Mouse (Mus musculus) midbrain, embryonic 15.5 days (tissue): ENCODE data around the gene Hk2. TPM values are rescaled to one million over a fixed set of nuclear protein-coding genes. Genes with fewer than 3 reads are reported as not detected.

ENCODE experiments used
- ATAC-seq: fragments of 200-750 bp; cut with Nextera tagmentation; replicated peaks from 2 replicates; pipeline ENCODE4 v1.8.0; 2017; ENCODE audit warnings: moderate TSS enrichment
- H3K27ac ChIP-seq: fragments of 300-500 bp; sonication (generic); 2 replicates; pipeline ENCODE4 v1.5.1; 2015; ENCODE audit warnings: mild to moderate bottlenecking, inconsistent platforms
- H3K27me3 ChIP-seq: fragments of 300-500 bp; sonication (generic); replicated peaks from 2 replicates; pipeline ENCODE4 v1.6.1; 2015; ENCODE audit warnings: inconsistent platforms
- H3K36me3 ChIP-seq: fragments of 300-500 bp; sonication (generic); replicated peaks from 2 replicates; pipeline ENCODE4 v1.6.1; 2015; ENCODE audit warnings: inconsistent platforms
- H3K4me1 ChIP-seq: fragments of 300-500 bp; sonication (generic); 2 replicates; pipeline ENCODE4 v1.6.1; 2015; ENCODE audit warnings: inconsistent platforms
- H3K4me2 ChIP-seq: fragments of 300-500 bp; sonication (generic); 2 replicates; pipeline ENCODE4 v1.6.1; 2015; ENCODE audit warnings: inconsistent platforms, mild to moderate bottlenecking, moderate library complexity
- H3K4me3 ChIP-seq: fragments of 300-500 bp; sonication (generic); 2 replicates; pipeline ENCODE4 v1.5.1; 2015; ENCODE audit warnings: mild to moderate bottlenecking, inconsistent platforms
- H3K9ac ChIP-seq: fragments of 300-500 bp; sonication (generic); 2 replicates; pipeline ENCODE4 v1.6.1; 2015; ENCODE audit warnings: mild to moderate bottlenecking, inconsistent platforms
- H3K9me3 ChIP-seq: fragments of 300-500 bp; sonication (generic); 2 replicates; pipeline ENCODE4 v1.6.1; 2016; ENCODE audit warnings: inconsistent platforms
- WGBS: fragments of 180-500 bp; shearing (Covaris S2); methylation state at CpG from one replicate; pipeline ENCODE4 v1.1.7; 2015; ENCODE audit warnings: mixed read lengths; 5-methylcytosine and 5-hydroxymethylcytosine counted together
- polyA plus RNA-seq: library from polyadenylated mRNA; unstranded; fragments of >200 nt; fragmentation: Nextera tagmentation; extraction: Ambion mirVana; gene quantifications from 2 replicates; pipeline ENCODE4 v1.2.1, GENCODE M21; 2015

Hk2 gene
- polyA plus RNA-seq, 1 experiment from 2014 or later = 2.2 TPM

DNA sequence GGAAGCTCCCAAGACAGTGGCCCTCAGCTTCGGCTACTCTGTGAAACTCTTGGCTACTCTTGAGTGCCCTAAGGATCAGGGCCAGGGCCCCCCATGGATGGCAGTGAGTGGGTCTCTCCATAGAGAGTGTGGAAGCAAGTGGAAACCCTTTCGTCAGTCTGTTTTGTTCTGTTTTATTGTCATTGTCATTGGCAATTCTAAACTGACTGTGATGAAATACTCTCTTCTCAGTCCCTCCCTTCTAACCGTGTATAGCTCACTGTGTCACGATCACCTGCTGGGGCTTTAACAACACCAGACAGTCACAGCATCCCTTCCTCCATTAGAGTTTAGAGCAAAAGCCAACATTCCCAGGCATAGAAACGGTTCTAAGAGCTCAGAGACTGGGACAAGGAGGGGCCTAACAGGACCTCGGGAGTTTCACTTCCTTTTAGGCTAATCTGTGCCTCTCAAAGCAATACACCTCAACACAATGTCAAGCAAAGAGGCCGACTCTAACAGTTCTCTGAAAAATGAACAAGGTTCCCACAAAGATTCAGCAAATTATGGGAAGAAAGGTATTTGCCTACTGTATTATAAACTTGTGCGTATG is 6.6 kb upstream of the Hk2 start:
- Histone ChIP-seq H3K9me3 (no peaks in the 10 kb centered on the region), H3K4me3 (no peak overlapping the region), H3K36me3 (no peaks in the 10 kb centered on the region), H3K9ac (no peak overlapping the region), H3K27me3 (no peaks in the 10 kb centered on the region), H3K4me1 (no peaks in the 10 kb centered on the region), H3K4me2 (no peak overlapping the region), H3K27ac (no peak overlapping the region)
- WGBS = 55% methylated on average over 8 of the region's 8 CpGs
- no peak for ATAC-seq

DNA sequence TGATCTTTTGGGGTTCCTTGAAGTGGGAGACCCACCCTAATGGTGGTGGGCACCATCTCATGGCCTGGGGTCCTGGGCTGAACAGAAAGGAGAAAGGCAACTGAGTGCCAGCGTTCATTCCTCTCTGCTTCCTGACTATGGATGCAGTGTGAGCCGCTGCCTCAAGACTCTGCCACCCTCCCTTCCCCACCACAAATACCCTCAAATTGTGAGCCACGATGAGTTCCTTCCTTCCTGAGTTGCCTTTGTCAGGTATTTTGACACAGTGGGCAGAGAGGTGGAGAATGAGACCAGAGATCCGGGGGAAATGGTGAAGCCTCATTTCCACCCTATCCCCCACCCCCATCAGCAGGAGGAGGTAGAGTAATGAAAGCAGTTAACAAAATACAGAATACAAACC is 6.1 kb upstream of the Hk2 start:
- H3K4me1 ChIP-seq = no peaks in the 10 kb centered on the region
- H3K27ac ChIP-seq = no peak overlapping the region
- H3K4me3 ChIP-seq = no peak overlapping the region
- H3K9me3 ChIP-seq = no peaks in the 10 kb centered on the region
- H3K27me3 ChIP-seq = 0 out of 2 replicates have a peak, but pooled peaks cover 3% of the 10 kb centered on the region
- H3K36me3 ChIP-seq = no peaks in the 10 kb centered on the region
- no peak for ATAC-seq
- H3K9ac ChIP-seq = no peak overlapping the region
- 73% methylated on average over 4 of the region's 4 CpGs for WGBS
- H3K4me2 ChIP-seq = no peak overlapping the region

DNA sequence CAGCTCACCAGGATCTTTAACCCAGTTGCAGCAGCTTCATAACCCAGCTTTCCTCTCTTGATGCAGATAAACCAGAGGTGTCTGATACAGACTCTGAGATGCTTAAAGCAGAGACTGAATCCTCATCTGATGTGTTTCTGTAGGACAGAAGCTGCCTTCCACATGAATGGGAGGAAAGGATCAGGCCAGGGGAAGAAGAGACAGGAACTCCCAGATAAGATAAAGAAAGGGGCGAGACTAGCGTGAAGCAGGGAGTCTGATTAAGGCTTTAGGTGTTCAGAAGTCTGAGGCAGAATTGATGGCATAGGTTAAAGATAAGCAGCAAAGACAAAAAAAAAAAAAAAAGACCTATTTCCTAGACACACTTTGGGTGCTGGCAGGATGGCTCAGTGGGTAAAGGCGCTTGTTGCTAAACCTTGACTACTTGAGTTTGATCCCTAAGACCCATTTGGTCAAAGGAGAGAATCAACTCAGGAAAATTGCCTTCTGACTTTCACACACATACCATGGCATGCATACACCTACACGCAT is 2.9 kb upstream of the Hk2 start:
- Histone ChIP-seq H3K27ac (no peak overlapping the region), H3K4me3 (no peak overlapping the region), H3K9me3 (no peaks in the 10 kb centered on the region), H3K27me3 (peaks cover 17% of the 10 kb centered on the region; the same call in 1 of the 2 replicates), H3K9ac (no peak overlapping the region), H3K36me3 (no peaks in the 10 kb centered on the region), H3K4me1 (peaks cover 19% of the 10 kb centered on the region), H3K4me2 (no peak overlapping the region)
- WGBS = 93% methylated on average over 4 of the region's 4 CpGs
- ATAC-seq = no peak

DNA sequence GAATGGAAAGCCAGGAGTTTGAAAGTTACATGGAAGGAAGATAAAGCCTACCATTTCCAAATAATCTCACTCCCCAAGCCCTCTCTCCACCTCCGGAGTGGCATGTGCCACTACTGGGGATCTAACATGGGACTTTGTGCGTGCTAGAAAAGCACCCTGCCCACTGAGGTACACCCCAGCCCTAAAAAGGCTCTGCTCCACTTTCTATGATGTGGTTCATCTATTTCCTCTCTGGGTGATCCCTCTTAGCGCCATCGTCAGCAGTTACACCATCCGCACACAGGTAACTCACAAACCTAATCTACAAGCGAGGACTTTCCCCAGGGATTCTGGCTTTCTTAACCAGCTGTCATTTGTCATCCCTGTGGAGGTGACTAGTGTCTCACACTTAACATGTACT is 1.1 kb upstream of the Hk2 start:
- Histone ChIP-seq H3K27me3 (peaks cover 17% of the 10 kb centered on the region; the same call in 1 of the 2 replicates), H3K4me2 (no peak overlapping the region), H3K4me3 (no peak overlapping the region), H3K36me3 (no peaks in the 10 kb centered on the region), H3K9ac (no peak overlapping the region), H3K4me1 (peaks cover 21% of the 10 kb centered on the region), H3K27ac (no peak overlapping the region), H3K9me3 (no peaks in the 10 kb centered on the region)
- no peak for ATAC-seq
- 89% methylated on average over 6 of the region's 6 CpGs for WGBS

DNA sequence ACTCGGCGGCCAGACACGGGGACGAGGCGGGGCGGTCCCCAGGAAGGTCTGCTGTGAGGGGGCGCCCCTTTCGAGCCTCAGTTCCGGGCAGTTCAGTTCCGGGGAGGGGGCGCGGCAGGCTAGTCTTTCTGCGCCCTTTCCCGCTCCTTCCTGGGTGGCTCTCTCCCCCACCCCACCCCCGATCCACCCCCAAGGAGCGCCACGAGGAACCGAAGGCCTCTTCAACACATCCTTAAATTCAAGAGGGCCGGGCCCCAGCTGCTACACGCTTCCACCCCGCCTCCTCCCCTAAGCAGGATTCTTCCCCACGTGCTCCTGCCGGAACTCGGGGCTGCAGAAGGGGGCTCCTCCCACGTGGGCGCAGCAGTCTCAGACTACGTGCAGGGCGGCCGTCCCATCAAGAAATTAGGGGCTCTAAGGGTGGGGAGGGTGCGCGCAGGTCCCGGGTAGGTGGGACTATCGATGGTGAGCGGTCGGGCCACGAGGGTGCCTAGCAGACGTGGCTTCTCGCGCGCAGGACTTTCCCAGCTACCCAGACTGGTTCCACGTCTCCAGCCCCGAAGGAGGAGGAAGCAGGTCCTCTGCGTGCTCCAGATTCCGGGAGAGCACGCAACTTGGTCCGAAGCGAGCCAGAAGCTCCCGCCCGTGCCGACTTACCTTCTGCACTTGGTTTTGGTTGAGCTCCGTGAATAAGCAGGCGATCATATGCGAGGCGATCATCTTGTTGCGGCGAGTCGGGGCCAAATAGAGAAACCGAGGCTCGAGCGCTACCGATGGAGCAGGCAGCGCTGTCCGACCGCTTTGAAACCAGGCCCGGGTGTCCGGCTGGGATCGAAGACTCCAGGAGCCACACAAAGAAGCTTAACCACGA is 758 bp downstream of the Hk2 start:
- ATAC-seq = peak; percentile 51
- peak overlapping the region; percentile 53 for H3K4me3 ChIP-seq
- under 1% methylated on average over 68 of the region's 68 CpGs for WGBS

DNA sequence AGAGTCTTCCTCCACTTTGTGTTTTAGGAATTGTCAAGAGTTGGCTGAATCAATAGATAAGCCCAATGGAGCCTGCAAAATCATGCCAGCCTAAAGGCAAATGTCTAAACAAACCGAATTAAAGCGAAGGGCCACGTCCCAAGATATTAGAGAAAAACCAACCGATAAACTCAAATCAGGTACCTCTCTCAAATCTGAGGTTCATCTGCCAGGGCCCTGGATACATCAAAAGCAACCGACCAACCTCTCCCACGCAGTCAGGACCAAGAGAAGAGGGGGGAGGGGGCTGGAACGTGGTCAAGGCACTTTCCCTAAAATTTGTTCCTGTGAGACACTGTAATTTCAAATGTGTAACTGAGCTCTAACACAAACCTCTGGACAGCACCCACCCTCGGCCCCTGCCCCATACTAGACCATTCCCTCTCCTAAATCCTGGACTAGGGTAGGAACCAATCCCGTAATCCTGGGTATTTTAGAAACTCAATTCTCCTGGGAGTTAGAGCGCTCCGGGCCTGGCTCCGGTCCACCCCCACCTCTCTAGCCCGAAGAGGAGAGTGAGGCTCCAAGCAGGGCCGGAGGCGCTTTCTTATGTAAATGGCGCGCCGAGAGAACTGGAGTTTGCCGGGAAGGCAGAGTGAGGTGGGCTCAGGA is 1.7 kb downstream of the Hk2 start:
- H3K9me3 ChIP-seq = no peaks in the 10 kb centered on the region
- H3K36me3 ChIP-seq = no peaks in the 10 kb centered on the region
- no peak overlapping the region for H3K27ac ChIP-seq
- H3K4me1 ChIP-seq = peaks cover 21% of the 10 kb centered on the region
- no peak overlapping the region for H3K9ac ChIP-seq
- ATAC-seq = peak; percentile 40; the same call in 1 of the 2 replicates
- peak overlapping the region; percentile 99 for H3K4me2 ChIP-seq
- H3K27me3 ChIP-seq = peaks cover 17% of the 10 kb centered on the region; the same call in 1 of the 2 replicates
- WGBS = under 1% methylated on average over 19 of the region's 19 CpGs
- peak overlapping the region; percentile 53 for H3K4me3 ChIP-seq

More for the DNA sequence above, 758 bp downstream of the Hk2 start:
- H3K27me3 ChIP-seq = peaks cover 17% of the 10 kb centered on the region; the same call in 1 of the 2 replicates
- H3K27ac ChIP-seq = no peak overlapping the region
- H3K36me3 ChIP-seq = no peaks in the 10 kb centered on the region
- H3K4me2 ChIP-seq = peak overlapping the region; percentile 99
- H3K4me1 ChIP-seq = peaks cover 21% of the 10 kb centered on the region
- peak overlapping the region; percentile 34; the same call in 1 of the 2 replicates for H3K9ac ChIP-seq
- H3K9me3 ChIP-seq = no peaks in the 10 kb centered on the region

DNA sequence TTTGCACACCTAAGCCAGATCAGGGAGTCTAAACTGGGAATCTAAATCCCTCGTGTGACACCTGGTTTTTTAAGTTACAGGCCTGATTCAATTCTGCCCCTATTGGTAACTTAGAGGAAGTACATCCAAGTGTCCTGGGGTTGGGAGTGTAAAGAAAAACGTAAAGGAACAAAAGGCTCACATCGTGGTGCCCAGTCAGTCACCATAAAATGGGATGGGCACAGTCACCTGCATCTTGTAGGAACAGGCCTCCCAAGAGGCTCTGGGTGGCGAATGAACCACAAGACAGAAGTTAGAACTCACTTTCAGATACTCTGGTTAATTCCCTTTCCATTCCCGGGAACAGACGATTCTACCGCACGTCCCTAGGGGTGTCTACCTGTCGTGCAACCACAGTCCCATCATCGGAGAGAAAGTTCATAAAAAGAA is 2.3 kb downstream of the Hk2 start:
- Histone ChIP-seq H3K27me3 (peaks cover 17% of the 10 kb centered on the region; the same call in 1 of the 2 replicates), H3K9me3 (no peaks in the 10 kb centered on the region), H3K27ac (no peak overlapping the region), H3K9ac (no peak overlapping the region), H3K4me1 (peaks cover 21% of the 10 kb centered on the region), H3K4me3 (0 out of 2 replicates have a peak overlapping the region, but pooled peaks have one; percentile 4), H3K36me3 (no peaks in the 10 kb centered on the region), H3K4me2 (peak overlapping the region; percentile 99)
- WGBS = 2% methylated on average over 10 of the region's 10 CpGs
- ATAC-seq = no peak

DNA sequence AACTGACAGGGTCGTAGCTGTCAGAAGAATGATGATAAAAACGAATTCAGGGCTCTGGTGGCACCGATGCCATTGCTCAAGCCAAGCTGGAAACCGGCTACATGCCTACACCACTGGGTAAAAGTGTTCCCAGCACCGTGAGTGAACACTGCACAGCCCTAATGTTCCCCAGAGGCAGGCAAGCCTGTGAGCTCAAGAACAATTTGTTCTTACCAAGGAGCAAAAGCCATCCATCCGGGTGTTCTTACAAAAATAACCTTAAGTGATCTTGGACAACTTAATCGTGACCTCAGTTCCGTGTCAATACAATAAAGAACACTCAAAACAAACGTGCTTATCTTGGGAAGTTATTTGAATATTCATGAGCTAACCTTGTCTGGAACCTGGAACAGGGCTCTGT is 3.2 kb downstream of the Hk2 start:
- no peak for ATAC-seq
- H3K27me3 ChIP-seq = peaks cover 17% of the 10 kb centered on the region; the same call in 1 of the 2 replicates
- WGBS = 61% methylated on average over 9 of the region's 9 CpGs
- no peak overlapping the region for H3K9ac ChIP-seq
- H3K27ac ChIP-seq = no peak overlapping the region
- no peak overlapping the region for H3K4me2 ChIP-seq
- peaks cover 21% of the 10 kb centered on the region for H3K4me1 ChIP-seq
- H3K36me3 ChIP-seq = no peaks in the 10 kb centered on the region
- no peak overlapping the region for H3K4me3 ChIP-seq
- no peaks in the 10 kb centered on the region for H3K9me3 ChIP-seq

DNA sequence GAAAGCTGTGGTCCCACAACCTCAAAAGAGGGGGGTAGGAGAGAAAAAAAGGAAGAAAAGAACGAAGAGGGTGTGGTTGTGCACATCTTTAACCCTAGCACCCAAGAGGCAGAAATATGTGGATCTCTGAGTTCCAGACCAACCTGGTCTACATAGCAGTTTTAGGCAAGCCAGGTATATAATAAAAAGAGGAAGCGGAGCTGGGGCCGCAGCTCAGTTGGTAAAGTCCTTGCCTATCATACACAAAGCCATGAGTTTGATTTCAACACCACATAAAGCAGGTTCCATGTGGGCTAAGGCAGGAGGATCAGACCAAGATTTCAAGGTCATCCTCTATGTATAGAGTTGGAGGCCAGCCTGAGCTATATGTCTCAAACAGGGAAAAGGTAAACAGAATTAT is 4.0 kb downstream of the Hk2 start:
- no peaks in the 10 kb centered on the region for H3K9me3 ChIP-seq
- no peak overlapping the region for H3K27ac ChIP-seq
- no peak for ATAC-seq
- peaks cover 13% of the 10 kb centered on the region; the same call in 1 of the 2 replicates for H3K27me3 ChIP-seq
- H3K4me3 ChIP-seq = no peak overlapping the region
- H3K4me1 ChIP-seq = peaks cover 21% of the 10 kb centered on the region
- H3K36me3 ChIP-seq = no peaks in the 10 kb centered on the region
- no peak overlapping the region for H3K4me2 ChIP-seq
- no peak overlapping the region for H3K9ac ChIP-seq
- 77% methylated on average over 3 of the region's 3 CpGs for WGBS

DNA sequence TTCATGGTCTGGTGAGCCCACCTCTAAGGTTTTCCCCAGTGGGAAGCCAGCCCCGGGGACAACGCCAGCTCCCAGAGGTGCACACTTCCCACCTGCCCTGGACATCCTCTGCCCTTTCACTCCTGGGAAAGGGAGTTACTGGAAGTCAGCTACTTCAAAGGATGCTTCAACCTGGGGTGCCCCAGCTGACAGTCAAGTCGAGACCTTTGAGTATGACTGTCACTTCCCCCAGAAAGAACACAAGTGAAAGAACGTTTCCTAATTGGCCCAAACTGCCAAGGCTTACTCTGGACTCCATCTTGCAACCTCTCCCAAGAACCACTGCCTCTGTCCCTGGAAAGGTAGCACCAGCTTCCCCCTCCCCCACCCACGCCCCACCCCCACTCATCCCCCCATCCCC is 4.5 kb downstream of the Hk2 start:
- no peak for ATAC-seq
- Histone ChIP-seq H3K4me1 (peaks cover 21% of the 10 kb centered on the region), H3K36me3 (no peaks in the 10 kb centered on the region), H3K4me2 (no peak overlapping the region), H3K27ac (no peak overlapping the region), H3K4me3 (no peak overlapping the region), H3K27me3 (peaks cover 9% of the 10 kb centered on the region; the same call in 1 of the 2 replicates), H3K9ac (no peak overlapping the region), H3K9me3 (no peaks in the 10 kb centered on the region)
- 62% methylated on average over 5 of the region's 5 CpGs for WGBS

DNA sequence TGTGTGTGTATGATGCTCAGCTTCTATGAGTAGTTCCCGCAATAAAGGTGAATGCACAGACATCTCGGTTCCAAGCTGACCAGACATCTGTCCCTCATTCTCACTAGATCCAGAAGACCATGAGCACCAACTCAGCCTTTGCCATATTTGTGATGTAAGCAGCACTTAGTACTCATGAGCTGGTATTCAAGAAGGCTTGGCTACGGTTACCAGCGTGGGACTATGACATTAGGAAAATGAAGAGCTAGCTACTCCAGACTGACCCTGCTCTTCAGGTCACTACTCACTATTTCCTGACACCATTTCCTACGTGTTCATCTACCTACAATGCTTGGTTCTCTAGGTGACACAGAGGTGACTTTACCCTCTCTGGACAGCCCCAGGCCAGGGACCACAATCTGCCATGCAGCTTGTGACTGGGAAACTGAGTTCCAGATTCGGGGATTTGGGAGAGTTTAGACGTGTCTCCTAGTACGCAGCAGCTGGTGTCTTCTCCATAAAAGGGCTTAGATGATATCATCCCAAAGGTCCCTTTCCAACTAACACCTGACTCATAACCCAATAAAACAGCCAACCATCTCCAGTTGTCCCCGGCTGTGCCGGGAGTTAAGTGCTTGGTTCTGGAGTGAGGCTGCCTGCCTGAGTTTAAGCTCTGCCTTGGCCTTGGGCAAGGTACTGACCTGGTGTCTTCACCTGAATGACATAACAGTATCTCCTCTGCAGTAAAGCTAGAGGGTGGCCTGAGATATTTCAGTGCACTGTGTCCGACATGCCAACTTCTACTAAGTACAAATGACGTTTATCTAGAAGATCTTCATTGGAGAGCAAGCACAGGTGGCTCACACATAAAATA is 6.3 kb downstream of the Hk2 start:
- ATAC-seq = no peak
- Histone ChIP-seq H3K27me3 (no peaks in the 10 kb centered on the region; the same call in 1 of the 2 replicates), H3K9ac (no peak overlapping the region), H3K4me3 (no peak overlapping the region), H3K4me1 (peaks cover 8% of the 10 kb centered on the region), H3K36me3 (no peaks in the 10 kb centered on the region), H3K27ac (no peak overlapping the region), H3K9me3 (no peaks in the 10 kb centered on the region), H3K4me2 (no peak overlapping the region)
- 93% methylated on average over 12 of the region's 12 CpGs for WGBS
